Mouse (Mus musculus): ENCODE data around the gene Gadd45g. TPM values are rescaled to one million over a fixed set of nuclear protein-coding genes. Genes with fewer than 3 reads are reported as not detected.

Gadd45g gene
- total RNA-seq, 2 experiments from 2014 or later: 13.5 to 23.2 TPM

DNA sequence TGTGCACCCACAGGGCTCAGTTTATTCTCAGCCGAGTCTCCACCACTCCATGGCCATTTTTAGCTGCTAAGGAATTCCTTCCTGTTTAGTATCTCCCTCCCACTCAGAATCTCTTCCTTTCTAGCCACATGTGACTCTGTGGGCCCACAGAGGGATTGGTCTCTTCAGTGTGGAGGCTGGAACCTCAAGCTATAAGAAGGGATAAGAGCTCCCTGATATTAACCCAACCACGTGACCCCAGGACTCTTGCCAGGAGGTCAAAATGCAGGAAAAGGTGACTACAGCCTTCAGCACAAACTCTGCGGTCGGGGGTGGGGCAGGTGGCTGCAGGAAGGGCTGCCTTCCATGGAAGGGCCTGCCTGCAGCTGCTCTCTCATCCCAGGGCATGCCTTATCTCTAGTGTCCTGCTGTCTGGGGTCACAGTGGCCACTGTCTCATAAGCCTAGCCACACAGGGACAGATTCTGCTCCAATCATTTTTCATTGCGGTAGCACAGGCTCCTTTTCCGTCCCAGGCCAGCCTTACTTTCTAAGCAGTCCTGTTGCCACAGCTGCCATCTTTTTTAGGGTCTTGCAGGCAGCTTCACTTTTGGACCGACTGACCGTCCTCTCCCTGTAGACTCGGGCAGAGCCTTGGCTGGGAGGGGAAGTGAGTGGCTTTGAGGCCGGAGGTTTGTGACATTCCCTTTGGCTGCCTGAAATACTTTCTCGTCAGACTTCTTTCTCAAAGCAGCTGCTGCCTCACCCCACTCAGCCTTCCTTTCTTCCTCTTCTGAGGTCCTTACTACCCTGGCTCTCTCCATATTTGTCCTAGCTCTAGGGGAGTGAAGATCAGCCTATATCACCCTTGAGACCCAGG lies 35.0 kb downstream of the Gadd45g start:
- DNase-seq (ENCODE audit: low spot score in 2 of 2): peak; percentile 6 to 16

DNA sequence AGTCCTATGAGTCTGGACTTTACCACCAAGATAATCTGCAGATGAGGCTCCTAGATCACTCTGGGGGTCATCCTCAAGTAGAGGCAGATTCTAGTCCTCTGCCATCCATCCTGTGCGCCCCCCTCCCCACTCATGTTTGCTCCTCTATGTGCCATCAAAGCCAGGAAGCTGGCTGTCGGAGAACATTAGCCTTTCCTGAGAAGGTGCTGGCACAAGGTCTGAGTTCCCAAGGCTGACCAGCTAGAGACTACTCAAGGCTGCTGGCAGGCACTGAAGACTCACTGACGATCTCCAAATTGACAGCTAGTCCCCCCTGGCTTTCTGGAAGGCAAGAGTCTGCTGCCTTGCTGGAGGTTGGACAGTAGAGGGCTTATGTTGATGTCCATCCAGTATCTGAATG lies 35.7 kb downstream of the Gadd45g start:
- DNase-seq (ENCODE audit: low spot score in 2 of 2): no peak

DNA sequence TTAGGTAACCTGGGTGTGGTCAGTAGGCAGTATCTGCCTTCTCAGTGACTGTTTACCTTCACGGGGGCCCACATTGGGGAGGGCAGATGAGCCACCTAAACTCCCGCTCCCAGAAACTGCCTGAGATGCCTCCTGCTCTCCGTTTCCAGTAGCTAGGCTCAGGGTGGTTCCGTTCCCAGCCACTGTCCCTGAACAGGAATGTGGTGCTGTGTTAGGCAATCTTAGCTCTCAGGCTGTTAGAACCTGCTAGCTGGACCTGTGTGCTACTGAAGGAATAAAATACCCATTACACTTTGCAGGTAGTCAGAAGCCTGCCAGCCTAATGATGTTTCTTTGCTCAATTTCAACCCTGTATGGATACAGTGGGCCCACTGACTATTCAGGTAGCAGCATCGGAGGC lies 37.8 kb downstream of the Gadd45g start:
- DNase-seq (ENCODE audit: low spot score in 2 of 2): no peak

DNA sequence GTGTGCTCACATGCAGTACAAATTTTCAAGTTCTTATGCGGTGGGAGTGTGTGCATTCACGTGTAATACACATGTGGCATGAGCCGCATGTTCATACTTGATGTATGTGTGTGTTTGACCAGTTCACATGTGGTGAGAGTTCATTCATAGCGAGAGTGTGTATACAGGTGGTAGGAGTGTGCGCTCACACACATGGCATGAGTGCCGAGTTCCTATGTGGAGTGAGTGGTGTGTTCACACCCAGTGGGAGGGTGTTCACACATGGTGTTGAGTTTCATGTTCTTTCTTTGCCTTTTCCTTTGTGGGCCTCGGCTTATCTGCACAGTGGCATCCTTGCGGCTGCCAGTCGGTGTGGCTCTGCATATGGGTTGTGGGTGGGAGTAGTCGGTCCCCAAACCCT lies 39.1 kb downstream of the Gadd45g start:
- no peak for DNase-seq (ENCODE audit: low spot score in 2 of 2)

DNA sequence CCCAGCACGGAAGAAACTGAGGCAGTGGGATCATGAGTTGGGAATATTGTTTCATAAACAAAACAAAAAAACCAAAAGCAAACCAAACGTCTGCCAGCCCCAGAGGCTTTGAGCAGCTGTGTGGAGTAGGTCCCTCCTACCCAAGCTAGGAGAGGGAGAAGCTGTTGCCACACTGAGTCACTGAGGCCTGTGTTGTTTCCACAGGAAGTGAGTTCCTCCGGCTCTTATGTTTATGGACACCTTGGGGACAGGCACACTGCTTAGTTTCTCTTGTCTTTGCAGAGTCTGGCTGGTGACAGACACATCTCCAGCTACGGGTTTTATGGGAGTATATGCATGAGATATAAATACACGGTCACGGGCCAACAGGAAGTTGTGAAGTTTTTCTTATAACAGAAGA lies 39.6 kb downstream of the Gadd45g start:
- no peak for DNase-seq (ENCODE audit: low spot score in 2 of 2)

DNA sequence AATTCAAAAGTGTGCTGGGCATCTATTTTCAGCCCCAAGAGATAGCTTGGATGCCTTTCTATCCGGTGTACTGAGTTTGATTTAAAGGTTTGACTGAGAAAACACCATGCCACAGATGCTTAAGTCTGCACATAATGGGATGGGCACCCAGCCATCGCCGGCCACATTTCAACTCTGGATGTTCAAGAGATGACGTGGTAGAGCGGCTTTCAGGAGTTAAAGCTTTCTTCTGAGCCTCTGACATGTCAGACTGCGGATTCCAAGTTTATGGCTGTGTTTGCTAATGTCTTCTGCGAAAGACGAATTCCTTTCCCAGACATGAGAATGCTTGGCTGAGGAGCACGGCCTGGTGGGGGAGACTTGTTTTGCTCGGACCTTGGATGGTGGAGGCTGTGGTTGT lies 40.2 kb downstream of the Gadd45g start:
- DNase-seq (ENCODE audit: low spot score in 2 of 2): no peak

DNA sequence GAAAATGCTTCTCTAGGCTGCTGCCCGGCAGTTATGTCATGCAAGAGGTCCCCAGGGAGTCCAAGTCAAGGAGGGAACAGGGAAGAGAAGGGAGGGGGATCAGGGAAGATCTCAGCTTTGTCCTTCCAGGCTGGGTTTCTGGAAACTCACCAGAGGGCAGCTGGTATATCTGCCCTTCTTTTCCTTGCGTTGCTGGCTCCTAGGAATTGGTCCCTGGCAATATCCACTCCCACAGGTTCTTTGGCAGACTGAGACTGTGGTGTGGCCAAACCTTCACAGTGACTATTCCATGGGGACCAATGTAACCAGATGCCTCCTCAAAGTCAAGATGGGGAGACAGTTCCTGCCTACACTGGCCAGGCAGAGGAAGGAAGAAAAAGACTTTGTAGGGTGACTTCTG lies 41.9 kb downstream of the Gadd45g start:
- no peak for DNase-seq (ENCODE audit: low spot score in 2 of 2)

DNA sequence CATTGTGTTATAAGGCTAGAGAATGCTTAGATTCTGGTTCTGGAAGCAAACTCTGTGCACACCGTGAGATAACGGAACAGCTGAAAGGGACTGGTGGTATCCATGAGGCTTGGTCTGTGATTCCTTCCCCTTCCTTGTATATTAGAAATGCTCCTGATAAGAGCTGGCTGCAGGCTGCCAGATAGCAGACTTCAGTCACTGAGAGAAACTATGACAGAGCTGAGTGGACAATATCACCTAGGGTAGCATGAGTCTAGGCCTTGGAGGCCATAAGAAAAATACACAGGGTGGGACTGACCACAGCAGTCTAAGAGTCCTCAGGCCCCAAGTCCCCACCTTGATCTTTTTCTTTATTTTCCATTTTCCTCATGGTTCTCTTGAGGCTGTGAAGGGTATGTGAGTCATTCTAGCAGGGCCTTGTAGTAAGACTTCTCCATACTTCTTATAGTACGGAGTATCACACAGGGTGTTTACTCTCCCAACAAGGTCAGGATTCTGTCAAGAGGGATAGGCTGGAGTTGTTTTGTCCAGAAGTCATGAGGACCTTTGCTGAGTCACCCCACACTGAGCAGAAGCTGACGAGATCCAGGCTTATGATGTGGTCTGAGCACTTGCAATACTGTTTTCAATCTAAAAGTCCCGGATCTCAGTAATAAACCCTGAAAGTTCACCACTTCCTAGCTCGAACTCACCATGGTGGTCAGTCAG lies 45.5 kb downstream of the Gadd45g start:
- no peak for DNase-seq (ENCODE audit: low spot score in 2 of 2)

DNA sequence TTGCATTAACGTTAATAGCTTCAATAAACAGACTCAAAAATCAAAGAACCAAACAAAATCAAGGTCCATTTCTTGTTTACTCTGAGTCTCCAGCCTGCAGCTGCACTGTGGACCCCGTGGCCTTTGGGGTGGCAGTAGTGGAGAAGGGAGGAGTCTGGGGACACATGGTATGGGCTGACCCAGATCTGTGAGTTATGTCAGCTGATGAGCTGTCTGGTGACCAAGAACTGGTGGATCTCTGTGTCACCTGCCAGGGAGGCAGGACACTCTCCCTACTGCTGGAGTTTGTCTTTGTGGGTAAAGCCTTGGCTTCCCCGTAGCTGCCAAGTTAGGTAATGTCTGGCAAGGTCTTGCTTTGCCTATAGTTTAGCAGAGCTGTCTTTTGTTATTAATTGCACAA lies 51.1 kb downstream of the Gadd45g start:
- DNase-seq (ENCODE audit: low spot score in 2 of 2): no peak

Other genes starting within 250 kb of the Gadd45g start
- 1 to 10 TPM; 3.0 to 3.4 TPM for gene Cks2, start 201.4 kb upstream of the Gadd45g start, total RNA-seq (2021)
- 10 to 100 TPM; 19.0 to 19.4 TPM for gene Secisbp2, start 195.0 kb upstream of the Gadd45g start, total RNA-seq (2021)
- 10 to 100 TPM; 65.8 to 71.3 TPM for gene Sema4d, start 52.9 kb upstream of the Gadd45g start, total RNA-seq (2021)

Data from left cerebral cortex, adult 18-20 months (tissue).